Mouse (Mus musculus): Measurements from ENCODE around the gene Rlbp1. TPM values are rescaled to one million over a fixed set of nuclear protein-coding genes. Genes with fewer than 3 reads are reported as not detected.

Rlbp1 gene
- polyA plus RNA-seq, 1 experiment from 2014 or later: not detected

- no peak overlapping the region for H3K27ac ChIP-seq (replicated peaks in 1 of 2; ENCODE audit: control insufficient read depth in 1 of 2, insufficient read depth in 1 of 2, low read depth in 2 of 2, low read length in 2 of 2)
- H3K9ac ChIP-seq (ENCODE audit: low read length): no peak overlapping the region
- no peak for ATAC-seq (ENCODE audit: insufficient number of reproducible peaks, insufficient read depth, low FRiP score, low read depth)
- H3K4me1 ChIP-seq (ENCODE audit: control insufficient read depth in 2 of 2, insufficient read depth in 2 of 2, low read length in 2 of 2): 0 out of 4 replicates have a peak, but pooled peaks cover 0 to 4% of the 10 kb centered on the region in 2 experiments
- no peaks in the 10 kb centered on the region for H3K27me3 ChIP-seq (ENCODE audit: control insufficient read depth, insufficient read depth, low read length)
- no peaks in the 10 kb centered on the region for H3K9me3 ChIP-seq (ENCODE audit: control insufficient read depth, low read length)
- no peak overlapping the region for H3K4me2 ChIP-seq (ENCODE audit: low read length)
- WGBS: 82% methylated on average over 8 of the region's 8 CpGs
- H3K36me3 ChIP-seq (ENCODE audit: control insufficient read depth, insufficient read depth, low read length): peaks cover 17% of the 10 kb centered on the region
- H3K4me3 ChIP-seq (ENCODE audit: control insufficient read depth in 1 of 2, insufficient read depth in 1 of 2, low read depth in 1 of 2, low read length in 2 of 2): no peak overlapping the region
Observed at GRCm38 (mm10) chr7:79346555-79347075, 40.2 kb downstream of the Rlbp1 start.

DNA sequence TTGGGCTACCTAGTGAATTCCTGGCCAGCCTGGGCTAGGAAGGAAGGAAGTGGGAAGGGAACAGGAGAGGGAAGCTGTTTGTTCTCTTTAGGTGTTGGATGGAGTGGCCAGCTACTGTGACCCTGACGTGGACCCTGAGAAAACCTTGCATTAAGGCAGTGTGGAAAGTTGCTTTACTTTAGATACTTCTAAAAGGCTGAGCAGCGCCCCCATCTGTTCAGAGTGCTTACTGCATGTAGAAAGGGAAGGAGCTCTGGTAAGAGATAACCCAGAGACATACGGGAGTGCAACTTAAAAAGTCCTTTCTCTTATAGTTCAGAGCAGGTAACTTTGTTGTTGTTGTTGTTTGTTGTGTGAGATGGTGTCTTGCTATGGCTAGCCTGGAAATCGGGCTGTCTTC is 40.9 kb downstream of the Rlbp1 start:
- ATAC-seq (ENCODE audit: insufficient number of reproducible peaks, insufficient read depth, low FRiP score, low read depth): no peak
- WGBS: 51% methylated on average over 4 of the region's 4 CpGs

DNA sequence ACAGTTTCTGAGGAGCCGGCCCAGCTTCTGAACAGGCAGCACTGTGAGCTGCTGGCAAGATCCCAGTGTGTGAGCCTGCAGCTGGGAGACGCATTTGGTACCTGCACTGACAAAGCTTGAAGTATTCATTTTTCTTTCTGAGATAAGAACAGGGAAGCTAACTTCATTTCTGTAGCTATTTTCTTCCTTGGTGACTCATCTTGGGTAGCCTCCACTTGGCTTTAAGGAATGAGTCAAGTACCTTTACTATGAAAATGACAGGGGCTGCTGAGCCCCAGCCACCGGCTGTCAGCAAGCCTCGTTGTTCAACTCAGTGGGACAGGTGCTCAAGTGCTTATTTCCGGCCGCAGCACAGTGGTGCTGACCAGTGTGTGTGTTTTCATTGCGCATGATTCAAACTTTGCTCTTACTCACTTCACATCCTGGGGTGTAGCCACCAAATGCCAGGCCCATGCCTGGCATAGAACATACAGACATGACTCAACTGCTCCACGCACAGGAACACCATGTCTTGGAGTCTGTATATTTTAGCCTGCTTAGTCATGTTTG is 50.4 kb downstream of the Rlbp1 start:
- WGBS: 58% methylated on average over 8 of the region's 8 CpGs
- H3K27ac ChIP-seq (replicated peaks in 1 of 2; ENCODE audit: control insufficient read depth in 1 of 2, insufficient read depth in 1 of 2, low read depth in 2 of 2, low read length in 2 of 2): no peak overlapping the region
- no peaks in the 10 kb centered on the region for H3K9me3 ChIP-seq (ENCODE audit: control insufficient read depth, low read length)
- no peak overlapping the region for H3K9ac ChIP-seq (ENCODE audit: low read length)
- no peaks in the 10 kb centered on the region for H3K27me3 ChIP-seq (ENCODE audit: control insufficient read depth, insufficient read depth, low read length)
- peaks cover 9% of the 10 kb centered on the region; the same call in 1 of the 2 replicates for H3K36me3 ChIP-seq (ENCODE audit: control insufficient read depth, insufficient read depth, low read length)
- peak; percentile 54; the same call in 1 of the 2 replicates for ATAC-seq (ENCODE audit: insufficient number of reproducible peaks, insufficient read depth, low FRiP score, low read depth)
- no peak overlapping the region for H3K4me3 ChIP-seq (ENCODE audit: control insufficient read depth in 1 of 2, insufficient read depth in 1 of 2, low read depth in 1 of 2, low read length in 2 of 2)
- peaks cover 2 to 6% of the 10 kb centered on the region in 2 experiments; a peak in 2 of 4 replicates for H3K4me1 ChIP-seq (ENCODE audit: control insufficient read depth in 2 of 2, insufficient read depth in 2 of 2, low read length in 2 of 2)
- no peak overlapping the region for H3K4me2 ChIP-seq (ENCODE audit: low read length)

More for the DNA sequence above, 40.9 kb downstream of the Rlbp1 start:
- H3K4me3 ChIP-seq (ENCODE audit: control insufficient read depth in 1 of 2, insufficient read depth in 1 of 2, low read depth in 1 of 2, low read length in 2 of 2): no peak overlapping the region
- H3K27me3 ChIP-seq (ENCODE audit: control insufficient read depth, insufficient read depth, low read length): no peaks in the 10 kb centered on the region
- no peaks in the 10 kb centered on the region for H3K9me3 ChIP-seq (ENCODE audit: control insufficient read depth, low read length)
- peaks cover 16% of the 10 kb centered on the region for H3K36me3 ChIP-seq (ENCODE audit: control insufficient read depth, insufficient read depth, low read length)
- H3K4me1 ChIP-seq (ENCODE audit: control insufficient read depth in 2 of 2, insufficient read depth in 2 of 2, low read length in 2 of 2): 0 out of 4 replicates have a peak, but pooled peaks cover 0 to 4% of the 10 kb centered on the region in 2 experiments
- no peak overlapping the region for H3K27ac ChIP-seq (replicated peaks in 1 of 2; ENCODE audit: control insufficient read depth in 1 of 2, insufficient read depth in 1 of 2, low read depth in 2 of 2, low read length in 2 of 2)
- no peak overlapping the region for H3K9ac ChIP-seq (ENCODE audit: low read length)
- H3K4me2 ChIP-seq (ENCODE audit: low read length): no peak overlapping the region

DNA sequence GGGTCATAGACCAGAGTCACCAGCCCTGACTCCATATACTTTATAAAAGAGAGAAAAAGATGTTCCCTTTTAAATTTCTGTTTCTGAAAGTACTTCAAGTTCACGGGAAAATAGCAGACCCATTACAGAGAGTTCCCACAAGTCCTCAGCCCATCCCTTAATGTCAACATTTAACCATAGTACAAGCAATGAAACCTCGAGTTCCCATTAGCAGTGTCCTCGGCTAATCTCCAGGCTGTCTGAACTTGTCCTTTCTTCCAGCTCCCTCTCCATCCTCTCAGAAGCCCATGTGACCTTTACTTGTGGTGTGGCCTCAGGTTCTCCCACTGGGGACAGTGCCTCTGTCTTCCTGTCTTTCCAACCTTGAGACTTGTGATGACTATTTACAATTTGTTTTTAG is 53.4 kb downstream of the Rlbp1 start:
- H3K9me3 ChIP-seq (ENCODE audit: control insufficient read depth, low read length): no peaks in the 10 kb centered on the region
- 67% methylated on average over 3 of the region's 3 CpGs for WGBS

GRCm38 (mm10) chr7:79331197-79331596 is 55.7 kb downstream of the Rlbp1 start:
- no peak overlapping the region for H3K4me2 ChIP-seq (ENCODE audit: low read length)
- H3K9me3 ChIP-seq (ENCODE audit: control insufficient read depth, low read length): no peaks in the 10 kb centered on the region
- H3K4me1 ChIP-seq (ENCODE audit: control insufficient read depth in 2 of 2, insufficient read depth in 2 of 2, low read length in 2 of 2): peaks cover 0 to 7% of the 10 kb centered on the region in 2 experiments; a peak in 2 of 4 replicates
- no peak overlapping the region for H3K9ac ChIP-seq (ENCODE audit: low read length)
- H3K27ac ChIP-seq (replicated peaks in 1 of 2; ENCODE audit: control insufficient read depth in 1 of 2, insufficient read depth in 1 of 2, low read depth in 2 of 2, low read length in 2 of 2): no peak overlapping the region
- ATAC-seq (ENCODE audit: insufficient number of reproducible peaks, insufficient read depth, low FRiP score, low read depth): no peak
- H3K4me3 ChIP-seq (ENCODE audit: control insufficient read depth in 1 of 2, insufficient read depth in 1 of 2, low read depth in 1 of 2, low read length in 2 of 2): no peak overlapping the region
- WGBS: 89% methylated on average over 10 of the region's 10 CpGs
- peaks cover 19% of the 10 kb centered on the region for H3K36me3 ChIP-seq (ENCODE audit: control insufficient read depth, insufficient read depth, low read length)
- no peaks in the 10 kb centered on the region for H3K27me3 ChIP-seq (ENCODE audit: control insufficient read depth, insufficient read depth, low read length)

More for the DNA sequence above, 53.4 kb downstream of the Rlbp1 start:
- Histone ChIP-seq H3K9ac (ENCODE audit: low read length) (no peak overlapping the region), H3K4me1 (ENCODE audit: control insufficient read depth in 2 of 2, insufficient read depth in 2 of 2, low read length in 2 of 2) (peaks cover 2 to 10% of the 10 kb centered on the region in 2 experiments; a peak in 2 of 4 replicates), H3K27me3 (ENCODE audit: control insufficient read depth, insufficient read depth, low read length) (no peaks in the 10 kb centered on the region), H3K27ac (replicated peaks in 1 of 2; ENCODE audit: control insufficient read depth in 1 of 2, insufficient read depth in 1 of 2, low read depth in 2 of 2, low read length in 2 of 2) (no peak overlapping the region), H3K4me3 (ENCODE audit: control insufficient read depth in 1 of 2, insufficient read depth in 1 of 2, low read depth in 1 of 2, low read length in 2 of 2) (no peak overlapping the region), H3K36me3 (ENCODE audit: control insufficient read depth, insufficient read depth, low read length) (peaks cover 14% of the 10 kb centered on the region), H3K4me2 (ENCODE audit: low read length) (no peak overlapping the region)
- ATAC-seq (ENCODE audit: insufficient number of reproducible peaks, insufficient read depth, low FRiP score, low read depth): no peak

GRCm38 (mm10) chr7:79328769-79329168 is 58.1 kb downstream of the Rlbp1 start:
- WGBS: 83% methylated on average over 5 of the region's 5 CpGs
- Histone ChIP-seq H3K4me1 (ENCODE audit: control insufficient read depth in 2 of 2, insufficient read depth in 2 of 2, low read length in 2 of 2) (peaks cover 0 to 6% of the 10 kb centered on the region in 2 experiments; a peak in 1 of 4 replicates), H3K36me3 (ENCODE audit: control insufficient read depth, insufficient read depth, low read length) (peaks cover 34% of the 10 kb centered on the region), H3K4me2 (ENCODE audit: low read length) (no peak overlapping the region), H3K27ac (replicated peaks in 1 of 2; ENCODE audit: control insufficient read depth in 1 of 2, insufficient read depth in 1 of 2, low read depth in 2 of 2, low read length in 2 of 2) (no peak overlapping the region), H3K4me3 (ENCODE audit: control insufficient read depth in 1 of 2, insufficient read depth in 1 of 2, low read depth in 1 of 2, low read length in 2 of 2) (no peak overlapping the region), H3K9me3 (ENCODE audit: control insufficient read depth, low read length) (no peaks in the 10 kb centered on the region), H3K27me3 (ENCODE audit: control insufficient read depth, insufficient read depth, low read length) (no peaks in the 10 kb centered on the region), H3K9ac (ENCODE audit: low read length) (no peak overlapping the region)
- ATAC-seq (ENCODE audit: insufficient number of reproducible peaks, insufficient read depth, low FRiP score, low read depth): no peak
